8 mouse cellular contexts compared by ENCODE assay signal in genomic region chr13:52455329-52455728, GRCm38 (mm10).
DNase-seq lines count a peak whose midpoint lies in the region; ATAC-seq and TF ChIP-seq lines count a peak whose summit lies in the region.

No protein-coding gene starts in this region.

- no peaks in the 10 kb centered on the region for H3K36me3 ChIP-seq in intestine, postnatal 0 days (ENCODE audit: control insufficient read depth, insufficient read depth)
- H3K36me3 ChIP-seq in midbrain, postnatal 0 days (ENCODE audit: insufficient read depth, low read length) = no peaks in the 10 kb centered on the region

- H3K9me3 ChIP-seq in intestine, postnatal 0 days (ENCODE audit: control insufficient read depth) = no peaks in the 10 kb centered on the region
- no peaks in the 10 kb centered on the region for H3K9me3 ChIP-seq in midbrain, postnatal 0 days (ENCODE audit: low read length)

- no peak for ATAC-seq in intestine, postnatal 0 days
- ATAC-seq in midbrain, postnatal 0 days (ENCODE audit: low FRiP score) = no peak

- DNase-seq in kidney, postnatal 4 days = peak; percentile 10 to 31
- no peak for DNase-seq in kidney, postnatal 25 days
- peak; percentile 90 for DNase-seq in cerebellum, adult 11-12 months
- DNase-seq in heart, adult 8-10 months (ENCODE audit: low spot score) = peak; percentile 11
- peak; percentile 21 to 27 for DNase-seq in lung, postnatal 4 days
- no peak for DNase-seq in midbrain, postnatal 0 days (ENCODE audit: low spot score)
- DNase-seq in retina, embryonic 14.5 days (ENCODE audit: low spot score) = no peak

- no peak overlapping the region for H3K27ac ChIP-seq in intestine, postnatal 0 days (ENCODE audit: low read depth, low read length)
- H3K27ac ChIP-seq in midbrain, postnatal 0 days (ENCODE audit: low read depth, low read length) = no peak overlapping the region

- H3K4me3 ChIP-seq in intestine, postnatal 0 days (ENCODE audit: low read depth, low read length) = no peak overlapping the region
- H3K4me3 ChIP-seq in midbrain, postnatal 0 days (ENCODE audit: low read depth, low read length) = no peak overlapping the region

- H3K4me2 ChIP-seq in intestine, postnatal 0 days (replicated peaks; ENCODE audit: low read depth) = no peak overlapping the region
- H3K4me2 ChIP-seq in midbrain, postnatal 0 days (ENCODE audit: low read depth, low read length, poor library complexity, severe bottlenecking) = no peak overlapping the region

- WGBS in intestine, postnatal 0 days = 31% methylated on average over 9 of the region's 9 CpGs
- 57% methylated on average over 9 of the region's 9 CpGs for WGBS in midbrain, postnatal 0 days

- H3K27me3 ChIP-seq in intestine, postnatal 0 days (replicated peaks; ENCODE audit: control insufficient read depth, insufficient read depth, low read length) = 0 out of 2 replicates have a peak, but pooled peaks cover 3% of the 10 kb centered on the region
- no peaks in the 10 kb centered on the region for H3K27me3 ChIP-seq in midbrain, postnatal 0 days (ENCODE audit: insufficient read depth, low read length)

- no peak overlapping the region for H3K9ac ChIP-seq in intestine, postnatal 0 days (ENCODE audit: low read depth, low read length)
- no peak overlapping the region for H3K9ac ChIP-seq in midbrain, postnatal 0 days (replicated peaks; ENCODE audit: low read length, poor library complexity, severe bottlenecking)

- TF ChIP-seq CTCF in intestine, postnatal 0 days (IDR thresholded peaks at IDR 0.05; ENCODE audit: low read depth) = no peak
- no peak for TF ChIP-seq CTCF in midbrain, postnatal 0 days (IDR thresholded peaks at IDR 0.05)

- H3K4me1 ChIP-seq in intestine, postnatal 0 days (replicated peaks; ENCODE audit: control insufficient read depth, insufficient read depth, low read length) = no peaks in the 10 kb centered on the region
- peaks cover 3% of the 10 kb centered on the region; the same call in 1 of the 2 replicates for H3K4me1 ChIP-seq in midbrain, postnatal 0 days (ENCODE audit: insufficient read depth, low read length)

Comparison
In these comparisons a context has a peak if more than half of its experiments do, and no peak if none do; other contexts are left out.
1. DNase-seq: peak in kidney, postnatal 4 days (2 of 2), cerebellum, adult 11-12 months (single experiment), heart, adult 8-10 months (single experiment) and lung, postnatal 4 days (2 of 2); none in kidney, postnatal 25 days (0 of 2), midbrain, postnatal 0 days (single experiment) and retina, embryonic 14.5 days (single experiment).